26 mouse cellular contexts compared by ENCODE assay signal in the genomic region with DNA sequence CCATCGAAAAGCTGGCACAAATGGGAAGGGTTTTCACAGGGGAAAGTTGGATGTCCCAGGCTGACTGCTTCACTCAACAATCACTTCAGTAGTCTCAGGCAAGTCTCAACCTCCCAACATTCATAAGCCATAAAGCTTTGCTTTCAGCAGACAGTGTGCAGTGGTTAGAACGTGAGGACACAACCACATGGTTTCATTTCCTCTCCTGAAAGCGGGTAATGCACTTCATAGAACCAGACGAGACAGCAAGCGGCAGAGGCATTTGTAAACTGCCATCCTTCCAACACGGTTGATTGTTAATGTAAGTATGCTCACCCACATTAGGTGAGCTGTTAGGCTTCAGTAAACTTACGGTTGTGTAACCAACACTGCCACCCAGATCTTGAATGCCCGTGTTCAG. TPM values are rescaled to one million over a fixed set of nuclear protein-coding genes. Genes with fewer than 3 reads are reported as not detected.
DNase-seq lines count a peak whose midpoint lies in the region; ATAC-seq and TF ChIP-seq lines count a peak whose summit lies in the region.
"Had no signal": no experiment of that assay in that cellular context is flagged by ENCODE, and none has a peak within 500 bp of the region (broad histone marks: within the 10 kb centered on the region; RNA-seq: fewer than 3 reads in every experiment).

No protein-coding gene starts in this region.

- no peak for TF ChIP-seq CTCF in gastrocnemius, adult 2 months (IDR thresholded peaks at IDR 0.05)

- intact Hi-C loops in gastrocnemius, adult 2 months (cut with DNase I) = no loop called here
- intact Hi-C loops in gastrocnemius, postnatal 14 days (cut with DNase I; ENCODE audit: low total_unique reads) = no loop called here

- no peak overlapping the region for H3K27ac ChIP-seq in gastrocnemius, adult 2 months
- H3K27ac ChIP-seq: heart, embryonic 13.5 days; liver, embryonic 14.5 days; midbrain, embryonic 12.5 days had no signal

- ATAC-seq in common myeloid progenitor, adult 5-6 weeks (replicated peaks; ENCODE audit: low read depth, poor library complexity, severe bottlenecking) = peak; percentile 69
- peak; percentile 81; the same call in 1 of the 2 replicates for ATAC-seq in neutrophil, adult 5-6 weeks (ENCODE audit: extremely low read depth, insufficient number of reproducible peaks, low FRiP score, poor library complexity, severe bottlenecking)
- ATAC-seq: activated CD4-positive, CD25-positive, alpha-beta regulatory T cell, adult 4 months; CD4-positive, CD25-positive, alpha-beta regulatory T cell, adult 4 months; forebrain, embryonic 14.5 days; hindbrain, embryonic 16.5 days had no signal

- no peak overlapping the region for H3K4me3 ChIP-seq in gastrocnemius, adult 2 months
- H3K4me3 ChIP-seq: heart, embryonic 13.5 days; midbrain, embryonic 12.5 days had no signal

- DNase-seq in gastrocnemius, adult 2 months = peak; percentile 1
- DNase-seq in gastrocnemius, postnatal 14 days = no peak
- peak; percentile 32 for DNase-seq in A20 (ENCODE audit: low read depth, low spot score)
- no peak for DNase-seq in cerebellum, postnatal 25 days
- DNase-seq in layer of hippocampus, postnatal 36 days = no peak
- DNase-seq: adrenal gland, adult 2 months; adrenal gland, postnatal 36 days; cerebellum, adult 18-20 months; cerebellum, postnatal 14 days; heart, postnatal 10 days; kidney, adult 18-20 months; kidney, postnatal 36 days; liver; lung, adult 2 months; lung, postnatal 14 days; retina, postnatal 1 day; right cerebral cortex, postnatal 14 days had no signal

RNA-seq across cellular contexts. Expression of a gene that starts 51.0 kb away (rescaled TPM):
- 10 to 100 TPM; 35.3 to 43.2 TPM for total RNA-seq in gastrocnemius, adult 2 months (2021)
- total RNA-seq in gastrocnemius, postnatal 14 days (2021) = 10 to 100 TPM; 35.1 to 37.2 TPM
- 16.9 and 21.7 TPM in 2 replicates for total RNA-seq in common myeloid progenitor, adult 5-6 weeks (2017)
- 28.9 and 31.3 TPM in 2 replicates for total RNA-seq in neutrophil, adult 5-6 weeks (2017)
- 100 to 1,000 TPM; 266 to 349 TPM for total RNA-seq in layer of hippocampus, postnatal 36 days (2021)

Comparison
In these comparisons a context has a peak if more than half of its experiments do, and no peak if none do; other contexts are left out.
1. DNase-seq: peak in gastrocnemius, adult 2 months (single experiment) and A20 (single experiment); none in gastrocnemius, postnatal 14 days (single experiment), cerebellum, postnatal 25 days (0 of 2) and layer of hippocampus, postnatal 36 days (0 of 2).